Mouse (Mus musculus) MN1 (cell line): ENCODE data around the gene Ripor3.
"Not testable (repeated sequence)": the region's sequence is repeated elsewhere in the genome, so short reads cannot be mapped to it uniquely, and the experiment has no call there.

Experiments used
- DNase-seq: peaks from one replicate; pipeline ENCODE4 v3.0.0-alpha.2; 2016; ENCODE audit warnings: low spot score

Gene Ripor3

GRCm38 (mm10) chr2:168009936-168010668, at the start of gene Ripor3:
Ripor3 (minus strand) TSS chr2:168010618.
- peak; percentile 87 for DNase-seq

- no peak for DNase-seq
These were observed 48.9 kb upstream of the Ripor3 start for GRCm38 (mm10) chr2:168059200-168059790.

GRCm38 (mm10) chr2:168058488-168059199, 48.2 kb upstream of the Ripor3 start:
- DNase-seq = no peak

- DNase-seq = not testable (repeated sequence)
These were observed 47.5 kb upstream of the Ripor3 start for GRCm38 (mm10) chr2:168057876-168058275.

GRCm38 (mm10) chr2:168056666-168056933, 46.2 kb upstream of the Ripor3 start:
- DNase-seq = no peak

- no peak for DNase-seq
These were observed 45.7 kb upstream of the Ripor3 start for GRCm38 (mm10) chr2:168055910-168056665.

GRCm38 (mm10) chr2:168054142-168054541, 43.7 kb upstream of the Ripor3 start:
- no peak for DNase-seq

- no peak for DNase-seq
These were observed 42.3 kb upstream of the Ripor3 start for GRCm38 (mm10) chr2:168052689-168053088.

- no peak for DNase-seq
These were observed 41.7 kb upstream of the Ripor3 start for GRCm38 (mm10) chr2:168052156-168052555.

GRCm38 (mm10) chr2:168050000-168050942, 39.9 kb upstream of the Ripor3 start:
- no peak for DNase-seq

- DNase-seq = no peak
These were observed 38.7 kb upstream of the Ripor3 start for GRCm38 (mm10) chr2:168049002-168049635.

GRCm38 (mm10) chr2:168046467-168046866, 36.0 kb upstream of the Ripor3 start:
- no peak for DNase-seq

- DNase-seq = no peak
These were observed 35.4 kb upstream of the Ripor3 start for GRCm38 (mm10) chr2:168045771-168046170.

GRCm38 (mm10) chr2:168045357-168045756, 34.9 kb upstream of the Ripor3 start:
- DNase-seq = no peak

- DNase-seq = no peak
These were observed 34.4 kb upstream of the Ripor3 start for GRCm38 (mm10) chr2:168044681-168045287.

GRCm38 (mm10) chr2:168042019-168042418, 31.6 kb upstream of the Ripor3 start:
- no peak for DNase-seq

- DNase-seq = no peak
These were observed 30.3 kb upstream of the Ripor3 start for GRCm38 (mm10) chr2:168040751-168041150.

GRCm38 (mm10) chr2:168037063-168037462, 26.6 kb upstream of the Ripor3 start:
- DNase-seq = no peak

- no peak for DNase-seq
These were observed 25.5 kb upstream of the Ripor3 start for GRCm38 (mm10) chr2:168035907-168036306.

GRCm38 (mm10) chr2:168033905-168034304, 23.5 kb upstream of the Ripor3 start:
- peak; percentile 47 for DNase-seq
